Mouse (Mus musculus) kidney, postnatal 0 days (tissue): ENCODE results near the gene Tsku. TPM values are rescaled to one million over a fixed set of nuclear protein-coding genes. Genes with fewer than 3 reads are reported as not detected.

Source experiments
- ATAC-seq: fragments of 200-750 bp; cut with Nextera tagmentation; replicated peaks from 2 replicates; pipeline ENCODE4 v1.8.0; 2017; ENCODE audit warnings: low read depth, moderate number of reproducible peaks, moderate TSS enrichment, moderate library complexity; ENCODE audit not compliant: low FRiP score
- DNase-seq: peaks from one replicate; pipeline ENCODE4 v3.0.0-alpha.2; 2016; ENCODE audit warnings: low spot score
- H3K27ac ChIP-seq: fragments of 300-500 bp; sonication (generic); 2 replicates; pipeline ENCODE4 v1.5.1; 2014; ENCODE audit warnings: mild to moderate bottlenecking
- H3K27me3 ChIP-seq: fragments of 300-500 bp; sonication (generic); 2 replicates; pipeline ENCODE4 v1.6.1; 2014; ENCODE audit warnings: low read length, mixed read lengths; ENCODE audit not compliant: insufficient read depth
- H3K36me3 ChIP-seq: fragments of 300-500 bp; sonication (generic); 2 replicates; pipeline ENCODE4 v1.6.1; 2014; ENCODE audit warnings: low read length, mixed read lengths; ENCODE audit not compliant: insufficient read depth
- H3K4me1 ChIP-seq: fragments of 300-500 bp; sonication (generic); replicated peaks from 2 replicates; pipeline ENCODE4 v1.6.1; 2014; ENCODE audit warnings: antibody characterized with exemption, low read length, mixed read lengths; ENCODE audit not compliant: insufficient read depth
- H3K4me2 ChIP-seq: fragments of 300-500 bp; sonication (generic); 2 replicates; pipeline ENCODE4 v1.6.1; 2014; ENCODE audit warnings: mild to moderate bottlenecking, low read length, moderate library complexity, mixed read lengths
- H3K4me3 ChIP-seq: fragments of 300-500 bp; sonication (generic); replicated peaks from 2 replicates; pipeline ENCODE4 v1.5.1; 2014; ENCODE audit warnings: low read depth, low read length
- H3K9ac ChIP-seq: fragments of 300-500 bp; sonication (generic); 2 replicates; pipeline ENCODE4 v1.6.1; 2014; ENCODE audit warnings: low read depth, low read length
- H3K9me3 ChIP-seq: fragments of 300-500 bp; sonication (generic); replicated peaks from 2 replicates; pipeline ENCODE4 v1.6.1; 2016; ENCODE audit warnings: low read length, inconsistent platforms, mixed read lengths
- CTCF ChIP-seq: IDR thresholded peaks from 2 replicates; pipeline ENCODE4 v1.5.1; 2016; ENCODE audit warnings: antibody characterized with exemption, low read depth, mild to moderate bottlenecking, moderate library complexity
- WGBS: fragments of 180-500 bp; shearing (Covaris S2); extraction: QIAGEN DNeasy Blood & Tissue Kit; methylation state at CpG from one replicate; pipeline ENCODE4 v1.1.7; 2014; 5-methylcytosine and 5-hydroxymethylcytosine counted together
- polyA plus RNA-seq: library from polyadenylated mRNA; unstranded; fragments of >200 nt; fragmentation: Nextera tagmentation; extraction: Ambion mirVana; gene quantifications from 2 replicates; pipeline ENCODE4 v1.2.1, GENCODE M21; 2015

The Tsku gene
- polyA plus RNA-seq, 1 experiment from 2014 or later = 8.3 TPM

DNA sequence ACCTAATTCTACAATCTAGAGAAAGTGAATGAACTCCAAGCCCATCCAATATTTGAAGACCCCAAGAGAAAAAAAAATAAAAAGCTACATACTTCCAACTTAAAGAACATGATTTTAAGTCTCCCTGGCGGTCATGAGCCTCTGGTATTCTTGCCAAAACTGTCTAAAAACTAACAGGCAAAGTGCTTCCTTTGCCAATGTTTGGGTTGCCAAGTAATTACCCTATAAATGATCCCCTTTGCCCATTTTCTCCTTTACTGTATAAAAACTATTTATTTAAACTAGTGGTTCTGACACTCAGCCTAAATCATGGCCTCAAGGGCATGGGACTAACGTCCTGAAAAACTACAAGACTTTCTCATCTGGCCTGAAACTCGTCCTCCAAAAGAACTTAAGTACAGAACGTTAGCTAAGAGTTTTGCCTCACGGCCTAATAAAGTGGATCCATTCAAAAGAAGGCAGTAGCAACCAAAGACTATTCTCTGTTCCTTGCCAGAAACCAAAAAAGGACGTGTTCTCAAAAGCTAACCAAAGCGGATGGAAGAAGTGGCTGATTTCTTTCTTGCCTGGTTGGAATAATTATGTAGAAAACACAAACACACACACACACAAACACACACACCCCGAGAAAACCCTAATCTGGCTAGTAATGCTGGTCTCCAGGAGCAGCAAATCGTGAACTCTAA lies 53.1 kb downstream of the Tsku start:
- ATAC-seq (no peak), DNase-seq (no peak)
- H3K4me1 ChIP-seq = peaks cover 7% of the 10 kb centered on the region; the same call in 1 of the 2 replicates
- H3K36me3 ChIP-seq = no peaks in the 10 kb centered on the region
- peak overlapping the region; percentile 74 for H3K4me3 ChIP-seq
- no peak for TF ChIP-seq CTCF
- WGBS = 46% methylated on average over 9 of the region's 9 CpGs
- peak overlapping the region; percentile 76 for H3K9ac ChIP-seq
- H3K27ac ChIP-seq = no peak overlapping the region
- peak overlapping the region; percentile 95 for H3K4me2 ChIP-seq
- no peaks in the 10 kb centered on the region for H3K27me3 ChIP-seq
- H3K9me3 ChIP-seq = no peaks in the 10 kb centered on the region

DNA sequence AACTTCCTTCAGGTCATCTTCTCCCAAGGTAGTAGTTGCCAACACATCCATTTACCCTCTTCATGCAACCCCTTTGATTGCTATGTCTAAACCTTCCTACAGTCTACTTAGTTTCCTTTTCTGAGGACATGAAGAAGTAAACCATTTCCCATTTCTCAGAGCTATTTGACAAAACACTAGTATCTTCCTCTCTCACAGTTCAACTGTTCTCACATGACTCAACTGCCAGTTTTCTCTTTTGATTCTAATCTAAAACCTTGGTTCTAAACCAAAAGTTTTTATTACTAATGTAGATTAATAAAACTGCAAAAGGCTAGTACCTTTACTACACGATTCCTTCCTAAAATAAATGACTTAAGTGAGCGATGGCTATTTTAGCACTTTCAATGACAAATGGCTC lies 53.7 kb downstream of the Tsku start:
- TF ChIP-seq CTCF = no peak
- Histone ChIP-seq H3K9ac (no peak overlapping the region), H3K4me3 (no peak overlapping the region), H3K27ac (no peak overlapping the region), H3K27me3 (no peaks in the 10 kb centered on the region), H3K36me3 (no peaks in the 10 kb centered on the region), H3K4me2 (no peak overlapping the region), H3K4me1 (peaks cover 7% of the 10 kb centered on the region; the same call in 1 of the 2 replicates), H3K9me3 (no peaks in the 10 kb centered on the region)
- DNase-seq (no peak), ATAC-seq (no peak)
- 90% methylated on average over 2 of the region's 2 CpGs for WGBS

Other genes starting within 250 kb of the Tsku start
- 7.6 and 8.7 TPM in 2 replicates for gene Myo7a, start 241.8 kb downstream of the Tsku start, polyA plus RNA-seq
- 0.38 and 0.50 TPM in 2 replicates for gene Omp, start 215.8 kb downstream of the Tsku start, polyA plus RNA-seq
- gene Capn5, start 183.1 kb downstream of the Tsku start, polyA plus RNA-seq = 12.9 and 13.0 TPM in 2 replicates
- gene B3gnt6, start 161.8 kb downstream of the Tsku start, polyA plus RNA-seq = 0.13 and 0.20 TPM in 2 replicates
- 22.1 and 25.1 TPM in 2 replicates for gene Acer3, start 40.1 kb downstream of the Tsku start, polyA plus RNA-seq
- gene Gucy2d, start 79.1 kb upstream of the Tsku start, polyA plus RNA-seq = not detected in 2 replicates
- 13.8 and 15.1 TPM in 2 replicates for gene Lrrc32, start 128.0 kb upstream of the Tsku start, polyA plus RNA-seq